ENCODE assay signal across 1 mouse cellular context in genomic region chr12:82395194-82395593, GRCm38 (mm10).
A peak's percentile ranks its signal among the peaks of the same experiment; 100 is the strongest.
TF ChIP-seq lines count a peak whose summit lies in the region.

No protein-coding gene starts in this region.

TF ChIP-seq in CH12.LX, 34 proteins besides CTCF, POLR2A, EP300 and RAD21 (continued from another document):
- no peak for TF ChIP-seq ZKSCAN1 (IDR thresholded peaks at IDR 0.05; ENCODE audit: borderline replicate concordance, low read depth, low read length)
- TF ChIP-seq ZMIZ1 (IDR thresholded peaks at IDR 0.05; ENCODE audit: low read depth, low read length), result no peak
- peak; percentile 53; the same call in 1 of the 2 replicates for TF ChIP-seq JUND (conservative IDR thresholded peaks at IDR 0.05; ENCODE audit: low read depth, low read length)
- no peak for TF ChIP-seq SMC3 (IDR thresholded peaks at IDR 0.05; ENCODE audit: low read depth, low read length)
- no peak for TF ChIP-seq MAX (IDR thresholded peaks at IDR 0.05; ENCODE audit: low read length)
- TF ChIP-seq USF1 (IDR thresholded peaks at IDR 0.05; ENCODE audit: low read depth, low read length), result no peak
- peak; percentile 78 for TF ChIP-seq ETS1 (conservative IDR thresholded peaks at IDR 0.05; ENCODE audit: low read depth, low read length)
- TF ChIP-seq TCF12 (IDR thresholded peaks at IDR 0.05; ENCODE audit: low read depth, low read length), result peak; percentile 72; the same call in 1 of the 2 replicates
- TF ChIP-seq MEF2A (IDR thresholded peaks at IDR 0.05; ENCODE audit: borderline replicate concordance, low read depth, low read length), result peak; percentile 93
- TF ChIP-seq MYC (IDR thresholded peaks at IDR 0.05; ENCODE audit: low read depth, low read length), result no peak
TF ChIP-seq in CH12.LX: peak in this region for 9.
